Mouse (Mus musculus) central nervous system, embryonic 18 days (tissue): Measurements from ENCODE around the gene Ccsap. TPM values are rescaled to one million over a fixed set of nuclear protein-coding genes. Genes with fewer than 3 reads are reported as not detected.

ENCODE experiments used
- polyA plus RNA-seq: library from polyadenylated mRNA; depleted of rRNA; stranded (reverse); fragments of >200 nt; gene quantifications from 2 replicates; pipeline ENCODE4 v1.2.3, GENCODE M21; 2012; rRNA removed

The Ccsap gene
- polyA plus RNA-seq = 11.4 and 11.5 TPM in 2 replicates

DNA sequence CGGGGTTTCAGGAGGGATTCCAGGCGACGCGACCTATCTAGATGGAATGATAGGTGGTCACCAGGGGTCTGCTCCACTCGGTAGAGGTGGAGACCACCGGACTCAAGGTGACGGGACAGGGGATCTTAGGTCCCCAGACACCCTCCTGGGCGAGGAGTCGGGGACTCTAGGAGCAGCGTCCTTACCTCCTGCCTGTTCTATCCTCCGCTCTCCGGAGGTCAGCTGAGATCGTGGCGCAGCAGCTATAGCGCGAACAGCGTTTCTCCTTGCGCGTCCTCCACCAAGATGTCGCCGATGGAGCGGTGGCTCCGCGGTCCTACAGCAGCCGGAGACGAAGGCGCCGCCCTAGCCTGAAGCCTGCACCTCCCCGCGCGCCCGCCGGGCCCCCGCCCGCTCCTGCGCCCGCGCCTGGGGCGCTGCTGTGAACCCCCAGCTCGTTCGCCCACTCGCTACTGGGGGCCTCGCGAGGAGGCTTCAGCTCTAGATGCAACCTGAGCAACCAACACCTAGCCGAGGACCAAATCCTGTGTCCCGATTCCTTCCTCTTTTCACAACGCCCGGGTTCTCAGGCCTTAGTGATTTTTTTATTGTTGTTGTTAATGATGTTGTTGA is at the start of gene Ccsap:
Ccsap (minus strand) TSS at position 562 of the 612 bp plus-strand sequence.

DNA sequence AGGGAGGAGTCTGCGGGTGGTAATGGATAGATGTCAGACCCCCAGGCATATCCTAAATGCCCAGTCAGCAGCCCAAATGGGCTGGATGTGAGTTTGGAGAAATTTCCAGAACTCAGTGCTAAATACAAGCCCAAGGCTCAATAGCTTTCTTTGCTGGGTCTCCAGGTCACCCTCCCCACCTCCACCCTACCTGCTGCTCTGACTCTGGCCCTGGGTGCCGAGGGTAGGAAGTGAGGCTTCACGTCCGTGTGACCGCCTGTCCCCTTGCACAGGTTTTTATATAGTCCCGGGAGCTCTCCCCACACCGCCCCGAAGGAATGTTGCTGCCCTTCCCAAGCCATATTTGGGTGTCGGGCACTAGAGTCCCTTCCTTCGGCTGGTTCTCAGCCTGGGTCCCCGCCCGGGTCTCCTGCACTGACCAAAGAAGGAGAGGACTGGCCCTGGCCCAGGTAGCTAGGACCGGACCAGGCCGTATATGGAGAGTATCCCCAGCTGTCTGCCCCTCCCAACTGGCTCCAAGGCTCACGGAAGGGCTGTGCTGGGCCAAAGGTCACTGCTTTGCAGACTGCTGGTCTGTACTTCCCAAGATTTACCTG is 34.6 kb upstream of the Ccsap start, which contains the start of gene Acta1:
Acta1 (minus strand) TSS at position 250 of the 596 bp plus-strand sequence.

DNA sequence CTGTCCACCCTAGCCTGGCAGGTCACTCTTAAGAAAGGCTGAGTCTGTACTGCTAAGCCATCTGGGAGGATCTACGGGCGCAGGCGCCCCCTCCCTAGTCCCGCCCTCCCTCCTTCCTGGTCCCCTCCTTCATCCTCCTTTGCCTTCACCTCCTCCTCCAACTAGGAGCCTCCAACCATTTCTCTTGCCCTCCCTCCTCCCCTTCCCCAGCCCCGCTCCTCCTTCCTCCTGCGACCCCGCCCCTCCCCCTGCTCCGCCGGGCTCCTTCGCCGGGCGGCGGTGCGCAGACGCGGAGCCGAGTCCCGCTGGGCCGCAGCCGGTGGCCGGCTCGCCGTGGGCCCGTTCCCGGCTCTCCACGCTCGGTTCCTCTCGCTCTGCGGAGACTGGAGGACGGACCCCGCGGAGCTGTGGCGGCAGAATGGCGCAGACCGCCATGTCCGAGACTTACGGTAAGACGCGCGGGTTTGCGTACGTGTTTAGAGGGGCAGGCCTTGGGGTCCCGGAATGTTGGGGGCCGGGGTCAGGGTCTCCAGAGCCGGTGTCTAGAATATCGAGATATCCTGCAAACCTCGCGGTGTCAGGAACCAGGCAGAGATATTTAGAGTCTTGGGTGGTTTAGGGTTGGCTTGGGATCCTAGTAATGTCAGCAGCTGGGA is 54.2 kb downstream of the Ccsap start, which contains the start of gene Rab4a:
Rab4a (plus strand) TSS at position 268 of the 656 bp plus-strand sequence.

Other genes starting within 250 kb of the Ccsap start
- 29.2 and 31.8 TPM in 2 replicates for gene Rhou, start 206.3 kb downstream of the Ccsap start, polyA plus RNA-seq
- 64.4 and 66.9 TPM in 2 replicates for gene Rab4a, start 54.2 kb downstream of the Ccsap start, polyA plus RNA-seq
- 12.6 and 220 TPM in 2 replicates for gene Acta1, start 34.5 kb upstream of the Ccsap start, polyA plus RNA-seq
- 17.6 and 18.6 TPM in 2 replicates for gene Nup133, start 89.1 kb upstream of the Ccsap start, polyA plus RNA-seq
- 20.0 and 21.0 TPM in 2 replicates for gene Abcb10, start 122.9 kb upstream of the Ccsap start, polyA plus RNA-seq
- 22.6 and 24.0 TPM in 2 replicates for gene Taf5l, start 161.2 kb upstream of the Ccsap start, polyA plus RNA-seq
- 8.4 and 8.7 TPM in 2 replicates for gene Urb2, start 161.3 kb upstream of the Ccsap start, polyA plus RNA-seq